Mouse (Mus musculus) midbrain, embryonic 10.5 days (tissue): ENCODE data around the gene Olfr548-ps1. TPM values are rescaled to one million over a fixed set of nuclear protein-coding genes. Genes with fewer than 3 reads are reported as not detected.
A peak's percentile ranks its signal among the peaks of the same experiment; 100 is the strongest.

Experiments
- DNase-seq: peaks from one replicate; pipeline ENCODE4 v3.0.0-alpha.2; 2017; ENCODE audit warnings: low spot score
- H3K27ac ChIP-seq: fragments of 300-500 bp; sonication (generic); replicated peaks from 2 replicates; pipeline ENCODE4 v1.5.1; 2016; ENCODE audit warnings: mild to moderate bottlenecking
- H3K27me3 ChIP-seq: fragments of 300-500 bp; sonication (generic); 2 replicates; pipeline ENCODE4 v1.6.1; 2016; ENCODE audit warnings: low read depth, mild to moderate bottlenecking; ENCODE audit not compliant: poor library complexity, severe bottlenecking
- H3K36me3 ChIP-seq: fragments of 300-500 bp; sonication (generic); 2 replicates; pipeline ENCODE4 v1.6.1; 2016; ENCODE audit warnings: mild to moderate bottlenecking, moderate library complexity
- H3K4me1 ChIP-seq: fragments of 300-500 bp; sonication (generic); 2 replicates; pipeline ENCODE4 v1.6.1; 2016
- H3K4me3 ChIP-seq: fragments of 300-500 bp; sonication (generic); 2 replicates; pipeline ENCODE4 v1.5.1; 2016; ENCODE audit warnings: mild to moderate bottlenecking, moderate library complexity
- H3K9me3 ChIP-seq: fragments of 300-500 bp; sonication (generic); replicated peaks from 2 replicates; pipeline ENCODE4 v1.6.1; 2016; ENCODE audit warnings: mild to moderate bottlenecking
- WGBS: fragments of 180-500 bp; shearing (Covaris S2); methylation state at CpG from one replicate; pipeline ENCODE4 v1.1.7; 2016; 5-methylcytosine and 5-hydroxymethylcytosine counted together
- polyA plus RNA-seq: library from polyadenylated mRNA; unstranded; fragments of >200 nt; fragmentation: Nextera tagmentation; extraction: Ambion mirVana; gene quantifications from 2 replicates; pipeline ENCODE4 v1.2.1, GENCODE M21; 2016

The Olfr548-ps1 gene
- polyA plus RNA-seq, 1 experiment from 2014 or later = not detected

DNA sequence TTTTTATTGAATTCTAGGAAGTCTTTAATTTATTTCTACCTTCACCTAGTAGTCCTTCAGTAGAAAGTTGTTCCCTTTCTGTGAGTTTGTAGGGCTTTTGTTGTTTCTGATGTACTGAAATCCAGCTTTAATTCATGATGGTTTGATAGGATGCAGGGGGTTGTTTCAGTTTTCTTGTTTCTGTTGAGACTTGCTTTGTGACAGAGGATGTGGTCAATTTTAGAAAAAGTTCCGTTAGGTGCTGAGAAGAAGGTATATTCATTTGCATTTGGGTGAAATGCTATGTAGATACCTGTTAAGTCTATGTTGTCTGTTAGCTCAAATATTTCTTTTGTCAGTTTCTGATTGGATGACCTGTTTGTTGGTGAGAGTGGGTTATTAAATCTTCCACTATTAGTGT lies 11.6 kb upstream of the Olfr548-ps1 start:
- Histone ChIP-seq H3K4me3 (no peak overlapping the region), H3K9me3 (no peaks in the 10 kb centered on the region), H3K27me3 (no peaks in the 10 kb centered on the region), H3K27ac (no peak overlapping the region), H3K4me1 (no peaks in the 10 kb centered on the region), H3K36me3 (no peaks in the 10 kb centered on the region)
- no peak for DNase-seq
- 86% methylated on average over 1 of the region's 1 CpGs for WGBS

DNA sequence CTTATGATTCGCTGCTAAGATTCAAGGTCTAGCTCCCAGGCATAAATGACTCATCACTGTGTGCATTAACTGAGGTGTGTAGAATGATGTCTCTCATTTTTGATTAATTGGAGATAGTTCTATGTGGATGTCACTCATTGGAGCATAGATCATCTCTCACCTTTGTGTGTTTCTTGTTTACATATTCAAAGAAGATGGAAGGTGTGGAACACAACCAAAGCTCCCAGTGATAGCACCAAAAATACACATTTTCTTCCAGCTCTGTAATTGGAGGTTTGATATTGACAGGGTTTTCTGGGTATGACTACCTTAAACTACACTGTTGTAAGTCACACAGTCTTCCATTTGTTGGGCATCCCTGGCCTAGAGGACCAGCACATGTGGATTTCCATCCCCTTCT lies 6.2 kb upstream of the Olfr548-ps1 start, which contains the start of gene Olfr547:
Gene Olfr547 (plus strand): TSS at position 301 of the 400 bp plus-strand sequence.
- no peak for DNase-seq
- Histone ChIP-seq H3K9me3 (no peaks in the 10 kb centered on the region), H3K36me3 (no peaks in the 10 kb centered on the region), H3K4me3 (no peak within 1 kb of the TSS), H3K27me3 (no peaks in the 10 kb centered on the region), H3K4me1 (no peaks in the 10 kb centered on the region), H3K27ac (no peak within 1 kb of the TSS)
- 67% methylated on average over 1 of the region's 1 CpGs for WGBS

DNA sequence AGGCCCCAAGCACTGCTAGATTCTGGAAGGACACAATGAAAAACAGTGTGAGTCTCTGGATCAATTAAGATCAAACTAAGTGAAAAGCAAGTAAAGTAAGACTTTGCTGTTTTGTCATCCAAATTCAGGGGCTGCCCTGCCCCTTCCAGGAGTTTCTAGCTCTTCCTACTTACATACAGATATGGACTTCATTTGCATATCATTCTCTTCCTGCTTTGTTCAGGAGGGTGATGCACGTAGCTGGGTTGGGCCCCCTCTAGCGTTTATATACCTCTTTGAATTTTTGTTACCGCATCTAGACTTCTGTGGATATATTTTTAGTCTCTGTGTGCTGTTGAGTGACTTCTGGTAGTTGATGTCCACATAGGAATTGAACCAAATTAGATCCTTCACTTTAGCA lies 555 bp downstream of the Olfr548-ps1 start:
- Histone ChIP-seq H3K4me1 (no peaks in the 10 kb centered on the region), H3K9me3 (no peaks in the 10 kb centered on the region), H3K27me3 (no peaks in the 10 kb centered on the region), H3K27ac (no peak overlapping the region), H3K36me3 (no peaks in the 10 kb centered on the region), H3K4me3 (no peak overlapping the region)
- WGBS = 71% methylated on average over 3 of the region's 3 CpGs
- DNase-seq = no peak

DNA sequence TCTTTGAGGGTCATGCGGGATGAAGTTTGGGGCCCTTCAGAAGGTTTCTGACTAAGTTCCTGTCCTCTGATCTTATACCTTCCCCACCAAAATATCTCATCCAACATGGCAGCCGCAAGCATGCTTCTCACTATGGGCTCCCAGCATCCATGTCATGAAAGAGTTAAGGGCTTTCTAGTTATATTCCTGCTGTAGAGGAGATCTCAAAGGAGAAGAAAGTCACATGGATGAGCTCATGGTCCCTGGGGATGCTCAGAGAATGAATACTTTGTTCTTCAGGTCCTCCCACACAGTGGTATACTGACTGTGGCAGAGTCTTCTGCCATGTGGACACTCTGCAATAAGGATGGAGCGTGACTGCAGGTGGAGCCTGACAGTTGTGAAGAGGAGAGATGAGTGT lies 8.9 kb downstream of the Olfr548-ps1 start, which contains the start of gene Olfr549:
Gene Olfr549 (plus strand): TSS at position 301 of the 400 bp plus-strand sequence.
- no peak for DNase-seq
- WGBS = 91% methylated on average over 3 of the region's 3 CpGs
- Histone ChIP-seq H3K27ac (no peak within 1 kb of the TSS), H3K4me1 (no peaks in the 10 kb centered on the region), H3K9me3 (no peaks in the 10 kb centered on the region), H3K27me3 (no peaks in the 10 kb centered on the region), H3K4me3 (no peak within 1 kb of the TSS), H3K36me3 (no peaks in the 10 kb centered on the region)

DNA sequence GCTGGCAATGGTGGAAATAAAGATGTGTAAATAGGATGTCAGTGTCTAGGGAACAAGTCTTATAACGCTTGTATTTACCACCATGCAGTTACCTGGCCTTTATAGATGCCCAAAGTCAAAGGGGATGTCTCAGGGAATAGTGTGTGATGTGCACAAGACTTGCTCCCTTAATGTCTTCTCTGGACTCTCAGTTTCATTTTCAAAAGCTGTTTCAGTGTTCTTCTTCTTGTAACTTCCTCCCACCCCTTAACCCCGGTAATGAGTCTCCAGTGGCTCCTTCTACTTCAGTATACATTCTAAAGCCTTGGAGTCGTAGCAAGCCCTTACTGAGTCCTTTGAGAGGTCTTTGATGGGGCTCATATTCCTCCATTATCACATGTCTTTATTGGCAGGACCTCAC lies 12.6 kb downstream of the Olfr548-ps1 start:
- WGBS = 83% methylated on average over 3 of the region's 3 CpGs
- H3K4me1 ChIP-seq = no peaks in the 10 kb centered on the region
- H3K4me3 ChIP-seq = no peak overlapping the region
- H3K27me3 ChIP-seq = no peaks in the 10 kb centered on the region
- no peaks in the 10 kb centered on the region for H3K9me3 ChIP-seq
- no peak overlapping the region for H3K27ac ChIP-seq
- no peak for DNase-seq
- no peaks in the 10 kb centered on the region for H3K36me3 ChIP-seq

DNA sequence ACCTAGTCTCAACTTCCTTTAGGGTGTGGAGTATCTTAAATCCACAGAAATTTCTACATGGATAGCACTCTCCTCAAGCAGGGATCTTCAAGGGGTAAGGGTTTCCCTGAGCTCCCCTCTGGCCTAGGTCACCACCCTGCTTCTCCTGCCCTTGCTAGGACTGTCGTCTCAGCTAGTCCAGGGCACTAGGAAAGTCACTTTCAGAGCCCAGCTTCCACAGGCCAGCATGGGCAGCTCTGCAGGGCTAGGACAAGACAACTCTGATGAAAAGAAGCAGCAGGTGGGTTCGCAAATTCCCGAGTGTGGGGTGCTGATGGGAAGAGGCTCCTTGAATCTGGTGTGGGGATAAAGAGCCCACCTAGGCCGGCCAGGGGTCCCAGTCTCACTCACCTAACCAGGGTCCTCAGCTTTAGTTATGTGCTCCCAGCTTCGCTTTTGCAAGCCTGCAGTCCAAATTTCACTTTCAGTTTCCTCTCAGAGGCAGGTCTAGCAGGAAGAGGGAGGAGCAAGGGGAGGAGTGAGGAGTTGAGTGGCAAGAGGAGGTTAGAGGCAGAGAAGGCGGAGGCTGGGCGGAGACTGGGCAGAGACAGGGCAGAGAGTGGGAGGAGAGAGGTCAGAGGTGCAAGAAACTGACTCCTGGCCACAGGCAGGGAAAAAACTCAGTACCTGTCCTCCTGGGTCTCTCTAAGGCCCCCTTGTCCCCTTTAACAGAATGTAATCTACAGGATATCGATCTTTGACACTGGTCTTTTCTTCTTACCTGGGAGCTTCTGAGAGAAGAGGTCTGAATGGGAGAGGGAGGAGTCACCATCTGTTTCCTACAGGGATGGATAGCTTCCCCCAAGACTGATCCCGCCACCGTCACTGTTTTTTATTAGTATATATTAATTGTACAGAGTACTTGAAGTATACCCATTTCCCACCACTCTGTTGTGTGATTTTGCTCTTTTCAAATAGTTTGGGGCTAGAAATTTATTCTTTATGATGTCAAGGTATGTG lies 24.6 kb downstream of the Olfr548-ps1 start, which contains the start of gene Trim21:
Gene Trim21 (minus strand): TSS at position 488 of the 999 bp plus-strand sequence.
- H3K9me3 ChIP-seq = no peaks in the 10 kb centered on the region
- H3K4me3 ChIP-seq = peak within 1 kb of the TSS; percentile 52
- no peaks in the 10 kb centered on the region for H3K27me3 ChIP-seq
- H3K36me3 ChIP-seq = no peaks in the 10 kb centered on the region
- H3K27ac ChIP-seq = peak within 1 kb of the TSS; percentile 77
- WGBS = 24% methylated on average over 10 of the region's 10 CpGs
- peaks cover 29% of the 10 kb centered on the region for H3K4me1 ChIP-seq
- peak; percentile 62 for DNase-seq

DNA sequence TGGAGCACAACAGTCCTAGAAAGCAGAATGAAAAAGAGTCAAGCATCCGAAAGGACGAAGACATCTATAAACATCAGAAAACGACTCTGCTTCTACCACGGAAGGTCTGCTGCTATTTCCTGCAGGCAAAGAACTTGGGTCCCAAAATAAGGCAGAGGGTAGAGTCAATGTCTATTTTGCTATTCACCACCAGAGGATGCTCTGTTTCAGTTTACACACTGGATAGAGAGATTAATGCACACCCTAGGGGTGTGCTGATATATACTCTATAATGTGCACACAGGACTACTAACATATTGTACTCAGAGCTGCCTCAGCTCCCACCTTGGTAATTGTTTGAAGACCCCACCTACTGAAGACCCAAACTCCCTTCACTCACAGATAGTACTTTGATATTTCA lies 25.5 kb downstream of the Olfr548-ps1 start:
- WGBS = 90% methylated on average over 4 of the region's 4 CpGs
- Histone ChIP-seq H3K27ac (no peak overlapping the region), H3K36me3 (no peaks in the 10 kb centered on the region), H3K27me3 (0 out of 2 replicates have a peak, but pooled peaks cover 2% of the 10 kb centered on the region), H3K4me1 (peaks cover 21% of the 10 kb centered on the region), H3K9me3 (no peaks in the 10 kb centered on the region), H3K4me3 (no peak overlapping the region)
- no peak for DNase-seq

DNA sequence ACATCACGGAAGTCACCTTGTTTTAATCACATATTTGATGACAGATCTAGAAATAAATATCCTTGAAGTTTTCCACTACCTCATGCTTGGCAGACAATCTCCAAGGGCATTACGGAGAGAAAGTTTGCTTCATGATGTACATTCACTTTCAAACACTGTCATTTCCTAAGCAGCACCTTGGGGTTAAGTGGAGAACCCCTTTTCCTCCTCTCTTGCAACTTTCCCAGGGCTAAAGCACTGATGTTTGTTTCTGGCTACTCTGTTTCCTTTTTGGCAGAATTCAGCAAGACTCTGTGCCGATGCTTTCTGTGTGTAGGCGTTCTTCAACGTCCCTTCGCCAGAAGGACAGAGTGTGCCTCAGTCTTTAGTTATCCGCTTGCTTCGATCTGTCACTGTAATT lies 30.4 kb downstream of the Olfr548-ps1 start, which contains the start of gene Olfr550:
Gene Olfr550 (plus strand): TSS at position 301 of the 400 bp plus-strand sequence.
- H3K4me1 ChIP-seq = peaks cover 22% of the 10 kb centered on the region
- H3K4me3 ChIP-seq = no peak within 1 kb of the TSS
- no peak for DNase-seq
- 93% methylated on average over 8 of the region's 8 CpGs for WGBS
- H3K27me3 ChIP-seq = peaks cover 10% of the 10 kb centered on the region; the same call in 1 of the 2 replicates
- no peaks in the 10 kb centered on the region for H3K9me3 ChIP-seq
- 0 out of 2 replicates have a peak within 1 kb of the TSS, but pooled peaks have one; percentile 13 for H3K27ac ChIP-seq
- H3K36me3 ChIP-seq = no peaks in the 10 kb centered on the region

DNA sequence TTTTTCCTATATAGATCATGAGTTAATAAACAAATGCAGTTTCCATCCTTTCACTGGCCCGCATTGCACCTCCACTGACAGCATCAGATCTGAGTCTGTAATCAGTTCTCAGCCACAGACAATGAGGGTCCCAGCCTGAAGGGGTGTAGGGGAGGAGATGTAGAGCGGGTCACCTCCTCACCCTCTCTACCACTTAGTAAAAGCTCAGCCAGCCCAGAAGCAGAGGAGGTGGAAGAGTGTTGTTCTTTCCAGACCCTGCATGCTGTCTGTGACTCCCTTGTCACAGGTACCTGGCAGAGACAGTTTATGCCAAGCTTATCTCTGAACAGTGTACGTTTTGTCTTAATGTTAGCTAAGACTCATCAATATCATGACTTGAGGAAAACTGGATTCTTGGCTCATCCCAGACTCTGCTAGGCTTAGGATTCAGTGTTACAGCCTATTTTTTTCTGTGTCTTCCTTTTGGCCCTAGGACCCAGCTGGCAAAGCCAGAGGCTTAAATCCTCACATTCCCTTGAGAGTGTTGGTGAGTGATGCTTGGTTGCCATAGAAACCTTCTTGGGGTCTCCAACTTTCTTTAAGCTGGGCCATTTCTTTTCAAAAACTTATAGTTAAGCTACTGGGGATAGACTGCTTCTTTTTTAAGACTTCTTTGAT lies 32.6 kb downstream of the Olfr548-ps1 start:
- DNase-seq = peak; percentile 53
- peak overlapping the region; percentile 57 for H3K27ac ChIP-seq
- no peaks in the 10 kb centered on the region for H3K9me3 ChIP-seq
- H3K36me3 ChIP-seq = no peaks in the 10 kb centered on the region
- peaks cover 10% of the 10 kb centered on the region; the same call in 1 of the 2 replicates for H3K27me3 ChIP-seq
- H3K4me1 ChIP-seq = peaks cover 22% of the 10 kb centered on the region
- WGBS = 53% methylated on average over 3 of the region's 3 CpGs
- no peak overlapping the region for H3K4me3 ChIP-seq

DNA sequence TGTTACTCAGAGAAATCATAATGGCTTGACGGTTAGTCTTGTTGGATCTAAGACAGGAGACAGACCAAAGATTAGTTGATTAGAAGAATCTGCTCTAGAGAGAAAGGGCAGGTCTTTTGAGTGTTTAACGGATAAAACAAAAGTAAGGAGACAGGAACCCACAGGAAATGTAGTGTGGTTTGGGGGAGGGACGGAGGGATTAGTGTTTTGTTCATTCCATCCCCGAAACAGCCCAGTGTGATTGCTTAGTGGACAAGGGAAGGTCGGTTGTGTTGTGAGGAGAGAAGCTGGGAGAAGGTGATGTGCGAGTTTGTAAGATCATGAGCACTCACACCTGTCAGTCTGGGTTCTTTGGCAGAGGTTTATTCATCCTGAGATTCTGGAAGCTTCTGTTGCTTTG lies 35.3 kb downstream of the Olfr548-ps1 start:
- no peak overlapping the region for H3K27ac ChIP-seq
- WGBS = 64% methylated on average over 6 of the region's 6 CpGs
- H3K27me3 ChIP-seq = peaks cover 10% of the 10 kb centered on the region; the same call in 1 of the 2 replicates
- H3K4me1 ChIP-seq = peaks cover 22% of the 10 kb centered on the region
- H3K36me3 ChIP-seq = no peaks in the 10 kb centered on the region
- no peaks in the 10 kb centered on the region for H3K9me3 ChIP-seq
- no peak overlapping the region for H3K4me3 ChIP-seq
- no peak for DNase-seq

DNA sequence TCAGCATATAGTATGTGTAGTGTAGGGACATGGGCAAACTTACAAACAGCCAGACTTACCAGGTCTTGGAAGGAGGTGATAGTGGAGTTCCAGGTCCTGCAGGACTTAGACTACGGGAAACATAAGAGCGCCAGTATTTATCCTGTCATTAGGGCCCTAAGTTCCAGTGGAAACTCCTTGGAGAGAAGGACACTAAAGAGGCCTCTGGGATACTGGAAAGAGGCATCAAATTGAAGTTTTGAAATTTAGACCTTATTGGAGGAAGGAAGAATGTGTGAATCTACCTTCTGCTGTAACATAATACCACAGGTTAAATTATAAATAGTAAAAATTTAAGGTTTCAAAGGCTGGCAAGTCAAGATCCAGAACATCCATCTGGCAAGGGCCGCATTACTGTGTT lies 51.1 kb downstream of the Olfr548-ps1 start, which contains the start of gene Olfr551:
Gene Olfr551 (minus strand): TSS at position 101 of the 400 bp plus-strand sequence.
- WGBS = 96% methylated on average over 3 of the region's 3 CpGs
- H3K27ac ChIP-seq = no peak within 1 kb of the TSS
- no peak within 1 kb of the TSS for H3K4me3 ChIP-seq
- H3K9me3 ChIP-seq = no peaks in the 10 kb centered on the region
- H3K27me3 ChIP-seq = no peaks in the 10 kb centered on the region
- no peaks in the 10 kb centered on the region for H3K4me1 ChIP-seq
- no peaks in the 10 kb centered on the region for H3K36me3 ChIP-seq
- no peak for DNase-seq
